Mouse (Mus musculus) hindbrain, postnatal 0 days (tissue): ENCODE measurements around the gene Olfr1280. TPM values are rescaled to one million over a fixed set of nuclear protein-coding genes. Genes with fewer than 3 reads are reported as not detected.
"Not testable (repeated sequence)": the region's sequence is repeated elsewhere in the genome, so short reads cannot be mapped to it uniquely, and the experiment has no call there.

ENCODE experiments used
- ATAC-seq: fragments of 200-750 bp; cut with Nextera tagmentation; 2 replicates; pipeline ENCODE4 v1.8.0; 2017; ENCODE audit warnings: mild to moderate bottlenecking, moderate TSS enrichment, moderate library complexity
- DNase-seq: peaks from one replicate; pipeline ENCODE4 v3.0.0-alpha.2; 2015; ENCODE audit warnings: low spot score
- H3K27ac ChIP-seq: fragments of 300-500 bp; sonication (generic); 2 replicates; pipeline ENCODE4 v1.5.1; 2014; ENCODE audit warnings: mild to moderate bottlenecking
- H3K27me3 ChIP-seq: fragments of 300-500 bp; sonication (generic); 2 replicates; pipeline ENCODE4 v1.6.1; 2014; ENCODE audit warnings: low read length, mixed read lengths; ENCODE audit not compliant: insufficient read depth
- H3K36me3 ChIP-seq: fragments of 300-500 bp; sonication (generic); 2 replicates; pipeline ENCODE4 v1.6.1; 2014; ENCODE audit warnings: low read length, mixed read lengths; ENCODE audit not compliant: insufficient read depth
- H3K4me1 ChIP-seq: fragments of 300-500 bp; sonication (generic); 2 replicates; pipeline ENCODE4 v1.6.1; 2014; ENCODE audit warnings: antibody characterized with exemption, low read length, mixed read lengths; ENCODE audit not compliant: insufficient read depth
- H3K4me2 ChIP-seq: fragments of 300-500 bp; sonication (generic); 2 replicates; pipeline ENCODE4 v1.6.1; 2014; ENCODE audit warnings: low read depth, mild to moderate bottlenecking, low read length, moderate library complexity, mixed read lengths
- H3K4me3 ChIP-seq: fragments of 300-500 bp; sonication (generic); 2 replicates; pipeline ENCODE4 v1.5.1; 2014; ENCODE audit warnings: low read length
- H3K9ac ChIP-seq: fragments of 300-500 bp; sonication (generic); replicated peaks from 2 replicates; pipeline ENCODE4 v1.6.1; 2014; ENCODE audit warnings: mild to moderate bottlenecking, low read length, moderate library complexity, mixed read lengths
- H3K9me3 ChIP-seq: fragments of 300-500 bp; sonication (generic); 2 replicates; pipeline ENCODE4 v1.6.1; 2016; ENCODE audit warnings: low read length, mixed read lengths
- CTCF ChIP-seq: IDR thresholded peaks from 2 replicates; pipeline ENCODE4 v1.5.1; 2016; ENCODE audit warnings: antibody characterized with exemption, control low read depth, low read depth
- WGBS: fragments of 180-500 bp; shearing (Covaris S2); extraction: QIAGEN DNeasy Blood & Tissue Kit; methylation state at CpG from one replicate; pipeline ENCODE4 v1.1.7; 2014; 5-methylcytosine and 5-hydroxymethylcytosine counted together
- polyA plus RNA-seq: library from polyadenylated mRNA; unstranded; fragments of >200 nt; fragmentation: Nextera tagmentation; extraction: Ambion mirVana; gene quantifications from 2 replicates; pipeline ENCODE4 v1.2.1, GENCODE M21; 2015
- total RNA-seq: library from RNA; depleted of rRNA; stranded (reverse); fragments of >200 nt; gene quantifications from 2 replicates; pipeline ENCODE4 v1.2.3, GENCODE M21; 2014; rRNA removed

Gene Olfr1280
- total RNA-seq: not detected in 2 replicates
- not detected in 2 replicates for polyA plus RNA-seq

DNA sequence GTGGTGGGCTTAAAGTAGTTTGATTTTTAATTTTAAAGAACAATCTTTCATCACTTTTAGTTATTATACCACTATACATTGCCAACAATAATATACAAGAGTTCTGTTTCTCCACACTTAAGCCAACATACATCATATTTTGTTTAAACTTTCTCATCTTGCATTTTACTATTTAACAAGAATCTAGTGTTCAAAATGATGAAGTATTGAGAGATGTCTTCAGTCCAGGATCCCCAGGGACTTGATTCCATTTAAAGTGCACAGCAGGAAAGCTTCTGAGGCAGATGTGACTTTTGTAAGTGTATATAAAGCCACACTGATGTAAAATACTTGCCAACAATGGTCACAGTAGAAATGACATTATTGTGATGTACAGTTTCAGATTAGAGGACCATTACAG, at the start of gene Olfr1280:
Olfr1280 (plus strand) TSS at position 301 of the 400 bp plus-strand sequence.
- Histone ChIP-seq H3K27ac (no peak within 1 kb of the TSS), H3K36me3 (no peaks in the 10 kb centered on the region), H3K4me3 (no peak within 1 kb of the TSS), H3K4me1 (no peaks in the 10 kb centered on the region), H3K9ac (no peak within 1 kb of the TSS), H3K9me3 (no peaks in the 10 kb centered on the region), H3K4me2 (no peak within 1 kb of the TSS), H3K27me3 (no peaks in the 10 kb centered on the region)
- TF ChIP-seq CTCF: no peak
- DNase-seq (no peak), ATAC-seq (no peak)

DNA sequence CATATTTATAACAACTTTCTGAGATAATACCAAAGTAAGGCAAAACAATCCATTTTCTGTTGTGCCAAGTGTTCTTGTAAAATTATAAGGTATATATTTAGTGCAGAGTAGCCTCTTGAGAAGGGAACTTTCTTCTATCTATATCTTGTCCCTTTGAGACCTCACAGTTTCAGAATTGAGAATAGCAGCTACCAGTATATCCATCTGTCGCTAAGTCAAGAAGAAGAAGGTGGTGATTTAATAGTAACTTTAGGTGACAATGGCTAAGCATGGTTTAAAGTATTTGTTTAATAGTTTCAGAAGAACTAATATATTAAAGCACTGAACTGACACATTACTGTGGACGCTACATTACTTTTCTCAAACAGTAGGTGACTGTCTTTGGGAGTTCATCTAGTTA, 39.8 kb upstream of the Olfr1280 start, which contains the start of gene Olfr1277:
Olfr1277 (minus strand) TSS at position 101 of the 400 bp plus-strand sequence.
- H3K4me1 ChIP-seq: no peaks in the 10 kb centered on the region
- H3K9me3 ChIP-seq: no peaks in the 10 kb centered on the region
- no peak within 1 kb of the TSS for H3K4me2 ChIP-seq
- no peaks in the 10 kb centered on the region for H3K36me3 ChIP-seq
- DNase-seq: no peak
- H3K9ac ChIP-seq: no peak within 1 kb of the TSS
- TF ChIP-seq CTCF: no peak
- 81% methylated on average over 2 of the region's 2 CpGs for WGBS
- H3K27ac ChIP-seq: no peak within 1 kb of the TSS
- H3K27me3 ChIP-seq: no peaks in the 10 kb centered on the region
- ATAC-seq: no peak
- no peak within 1 kb of the TSS for H3K4me3 ChIP-seq

GRCm38 (mm10) chr2:111289836-111290235, 24.0 kb upstream of the Olfr1280 start, which contains the start of gene Olfr1278:
TSS of gene Olfr1278 (plus strand) at chr2:111290136.
- Histone ChIP-seq H3K36me3 (no peaks in the 10 kb centered on the region), H3K4me2 (no peak within 1 kb of the TSS), H3K4me3 (no peak within 1 kb of the TSS), H3K27ac (no peak within 1 kb of the TSS), H3K27me3 (no peaks in the 10 kb centered on the region), H3K9ac (no peak within 1 kb of the TSS), H3K9me3 (no peaks in the 10 kb centered on the region), H3K4me1 (no peaks in the 10 kb centered on the region)
- TF ChIP-seq CTCF: no peak
- no peak for DNase-seq
- no peak for ATAC-seq

DNA sequence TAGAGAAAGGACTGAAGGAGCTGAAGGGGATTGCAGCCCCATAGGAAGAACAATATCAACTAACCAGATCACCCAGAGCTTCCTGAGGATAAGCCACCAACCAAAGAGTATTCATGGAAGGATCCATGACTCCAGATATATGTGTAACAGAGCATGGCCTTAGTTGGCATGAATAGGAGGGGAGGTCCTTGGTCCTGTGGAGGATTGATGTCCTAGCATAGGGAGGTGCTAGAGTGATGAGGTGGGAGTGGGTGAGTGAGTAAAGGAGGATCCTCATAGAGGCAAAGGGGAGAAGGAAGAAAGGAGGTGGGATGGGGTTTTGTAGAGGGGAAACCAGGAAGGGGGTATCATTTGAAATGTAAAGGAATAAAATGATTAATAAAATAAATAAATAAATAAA, 15.3 kb upstream of the Olfr1280 start:
- no peaks in the 10 kb centered on the region for H3K36me3 ChIP-seq
- no peak overlapping the region for H3K4me3 ChIP-seq
- H3K4me1 ChIP-seq: no peaks in the 10 kb centered on the region
- no peak overlapping the region for H3K27ac ChIP-seq
- no peak for TF ChIP-seq CTCF
- H3K9me3 ChIP-seq: no peaks in the 10 kb centered on the region
- H3K9ac ChIP-seq: no peak overlapping the region
- H3K4me2 ChIP-seq: no peak overlapping the region
- DNase-seq (no peak), ATAC-seq (no peak)
- no peaks in the 10 kb centered on the region for H3K27me3 ChIP-seq

- Histone ChIP-seq H3K27me3 (no peaks in the 10 kb centered on the region), H3K36me3 (no peaks in the 10 kb centered on the region), H3K4me3 (no peak within 1 kb of the TSS), H3K4me2 (no peak within 1 kb of the TSS), H3K27ac (no peak within 1 kb of the TSS), H3K9me3 (no peaks in the 10 kb centered on the region), H3K9ac (no peak within 1 kb of the TSS), H3K4me1 (no peaks in the 10 kb centered on the region)
- no peak for TF ChIP-seq CTCF
- DNase-seq (no peak), ATAC-seq (no peak)
Measured at GRCm38 (mm10) chr2:111300374-111300773, 13.4 kb upstream of the Olfr1280 start, which contains the start of gene Olfr1279. TSS of gene Olfr1279 (plus strand) at chr2:111300635.

GRCm38 (mm10) chr2:111326220-111326619, 12.4 kb downstream of the Olfr1280 start, which contains the start of gene Olfr1281:
TSS of gene Olfr1281 (plus strand) at chr2:111326520.
- Histone ChIP-seq H3K27ac (no peak within 1 kb of the TSS), H3K9me3 (no peaks in the 10 kb centered on the region), H3K4me1 (no peaks in the 10 kb centered on the region), H3K9ac (no peak within 1 kb of the TSS), H3K36me3 (no peaks in the 10 kb centered on the region), H3K27me3 (no peaks in the 10 kb centered on the region), H3K4me3 (no peak within 1 kb of the TSS), H3K4me2 (no peak within 1 kb of the TSS)
- 78% methylated on average over 2 of the region's 2 CpGs for WGBS
- DNase-seq (no peak), ATAC-seq (no peak)
- TF ChIP-seq CTCF: no peak

- 89% methylated on average over 5 of the region's 5 CpGs for WGBS
- H3K4me3 ChIP-seq, H3K4me1 ChIP-seq, H3K27me3 ChIP-seq, H3K9me3 ChIP-seq, H3K36me3 ChIP-seq, H3K4me2 ChIP-seq, H3K27ac ChIP-seq, H3K9ac ChIP-seq, ATAC-seq, DNase-seq: not testable (repeated sequence)
Measured at GRCm38 (mm10) chr2:111333721-111334120, 19.9 kb downstream of the Olfr1280 start.
